Mouse (Mus musculus) skeletal muscle tissue, adult 2 months (tissue): ENCODE results near the gene Zmynd10.

ENCODE experiments used
- DNase-seq: peaks from one replicate; pipeline ENCODE4 v3.0.0-alpha.2; 2012; ENCODE audit warnings: low read depth, low spot score

Gene Zmynd10

DNA sequence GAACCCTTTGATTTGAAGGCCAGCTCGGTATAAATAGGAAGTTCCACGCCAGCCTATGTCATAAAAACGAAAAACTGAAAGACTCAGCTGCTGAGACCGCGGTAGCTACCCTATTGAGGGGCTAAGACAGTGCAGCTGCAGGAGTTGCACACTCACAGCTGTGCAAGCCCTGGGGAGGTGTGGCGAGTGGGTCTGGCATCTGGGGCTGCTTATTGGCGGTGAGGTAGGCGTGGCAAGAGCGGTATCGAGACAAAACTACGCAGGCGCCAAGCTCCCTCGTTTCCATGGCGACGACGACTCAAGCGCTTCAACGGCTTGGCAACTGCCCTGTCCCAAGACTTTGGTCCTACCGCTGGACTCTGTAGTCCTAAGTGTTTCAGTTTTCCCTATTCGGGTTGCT lies at the start of gene Zmynd10:
TSS of gene Zmynd10 (plus strand) at position 273 of the 400 bp plus-strand sequence.
- peak; percentile 85 for DNase-seq

DNA sequence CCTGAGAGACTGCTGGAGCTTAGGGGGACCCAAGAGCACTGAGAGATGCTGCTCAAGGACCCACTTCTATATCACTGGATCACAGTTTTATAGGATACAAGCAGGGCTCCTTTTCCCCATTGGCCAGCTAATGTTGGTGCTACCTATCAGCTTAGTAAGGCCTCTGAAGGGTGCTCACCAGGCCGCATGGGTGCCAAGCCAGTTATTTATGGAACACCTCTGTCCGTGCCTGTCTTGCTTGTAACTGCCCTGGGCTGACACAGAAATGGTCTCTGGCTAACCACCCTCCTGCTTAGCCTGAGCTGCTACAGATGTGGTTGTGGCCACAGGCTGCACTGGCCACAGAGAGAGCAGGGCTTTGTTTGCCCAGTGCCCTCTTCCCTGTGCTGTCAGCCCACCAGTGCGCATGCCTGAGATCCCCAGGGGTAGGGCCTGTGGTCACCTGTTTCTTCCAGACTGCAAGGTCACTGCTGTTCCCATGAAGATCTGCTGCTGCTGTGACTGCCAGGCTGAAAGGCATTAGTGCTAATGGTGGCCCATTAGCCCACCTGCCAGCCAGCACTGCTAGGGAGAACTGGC lies 46.3 kb upstream of the Zmynd10 start:
- DNase-seq = peak; percentile 64

DNA sequence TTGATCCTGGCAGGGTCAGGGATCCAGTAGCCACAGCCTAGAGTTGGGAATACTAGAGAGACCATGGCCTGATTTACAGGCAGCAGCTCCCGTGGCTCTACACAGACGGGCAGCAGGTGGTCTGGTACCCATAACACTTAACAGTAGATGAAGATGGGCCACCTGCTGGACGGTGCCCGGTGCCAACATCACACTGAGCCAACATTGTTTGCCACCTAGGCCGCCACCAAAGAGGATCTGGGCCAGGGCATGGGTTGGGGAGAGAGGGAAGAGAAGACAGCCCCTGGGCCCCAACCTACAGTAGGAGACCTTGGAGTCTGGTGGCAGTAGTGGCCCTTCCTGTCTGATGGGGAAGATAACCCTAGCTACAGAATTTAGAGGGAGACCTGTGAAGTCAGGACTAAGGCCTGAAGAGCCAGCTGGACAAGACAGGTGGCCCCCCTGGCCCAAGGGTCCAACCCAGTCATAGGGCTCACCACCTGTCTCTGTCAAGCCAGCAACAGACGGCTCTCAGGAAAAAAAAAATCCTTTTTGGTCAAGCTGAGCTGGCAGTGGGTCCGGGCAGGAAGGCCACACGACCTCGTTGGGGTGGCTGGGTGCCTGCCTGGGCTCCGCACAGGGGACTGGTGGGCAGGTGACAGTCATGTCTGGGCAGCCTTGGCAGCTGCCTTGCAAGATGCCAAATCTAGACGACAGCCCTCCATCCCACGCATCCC lies 44.8 kb upstream of the Zmynd10 start:
- no peak for DNase-seq

DNA sequence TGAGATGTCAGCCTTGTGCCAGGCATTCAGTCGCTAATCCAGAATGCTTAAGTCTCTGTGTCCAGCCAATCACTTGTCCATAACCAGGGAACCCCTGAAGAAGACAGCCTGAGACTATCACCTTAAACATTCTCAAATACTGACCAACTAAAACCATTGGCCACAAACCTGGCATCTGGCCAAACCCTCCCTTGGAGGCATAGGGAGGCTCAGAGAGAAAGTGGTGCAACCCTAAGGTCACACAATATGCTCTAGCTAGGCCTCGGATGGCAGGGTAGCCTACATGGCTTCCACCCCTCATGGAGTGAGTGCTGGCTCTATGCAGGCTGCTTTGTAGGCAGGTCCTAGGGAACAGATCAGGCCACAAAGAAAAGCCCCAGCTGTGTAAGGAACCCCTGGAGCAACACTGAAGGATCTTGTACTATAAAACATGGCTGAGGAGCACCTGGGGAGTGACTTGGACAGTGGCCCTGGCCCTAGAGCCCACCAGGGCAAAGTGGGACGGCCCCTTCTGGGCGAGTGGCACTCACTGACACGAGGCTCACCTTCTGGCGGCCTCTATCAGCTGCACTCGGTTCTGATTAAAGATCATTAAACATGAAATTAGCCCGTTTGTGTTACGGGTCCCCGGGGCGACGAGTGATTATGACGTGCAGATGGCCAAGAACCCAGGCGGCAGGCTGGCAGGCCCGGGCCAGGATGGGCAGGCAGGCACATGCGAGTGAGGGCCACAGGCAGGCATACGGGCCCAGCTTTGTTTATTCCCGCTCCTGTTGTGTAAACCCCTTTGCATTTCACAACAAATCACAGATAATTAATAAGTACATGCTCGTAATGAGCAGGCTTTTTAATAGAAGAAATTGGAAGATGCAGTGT lies 42.2 kb upstream of the Zmynd10 start:
- no peak for DNase-seq

DNA sequence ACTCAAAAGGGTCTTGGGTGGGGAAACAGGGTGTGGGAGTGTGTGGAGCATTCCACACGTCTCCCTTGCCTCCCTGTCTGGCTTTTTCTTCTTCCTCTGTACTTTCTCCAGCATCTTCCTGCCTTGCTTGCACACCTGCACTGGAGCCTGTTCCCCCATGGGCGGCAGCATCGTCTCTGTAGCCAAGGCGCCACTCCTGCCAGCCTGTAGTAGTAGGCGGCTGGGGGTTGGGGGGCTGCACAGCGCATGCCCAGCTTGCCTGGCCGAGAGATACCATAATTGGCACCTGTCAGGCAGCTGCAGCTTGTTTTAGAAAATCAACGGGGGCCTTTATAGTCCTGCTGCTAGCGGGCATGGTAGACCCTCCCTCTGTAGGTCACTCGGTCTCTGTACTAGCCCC lies 38.8 kb upstream of the Zmynd10 start:
- no peak for DNase-seq

DNA sequence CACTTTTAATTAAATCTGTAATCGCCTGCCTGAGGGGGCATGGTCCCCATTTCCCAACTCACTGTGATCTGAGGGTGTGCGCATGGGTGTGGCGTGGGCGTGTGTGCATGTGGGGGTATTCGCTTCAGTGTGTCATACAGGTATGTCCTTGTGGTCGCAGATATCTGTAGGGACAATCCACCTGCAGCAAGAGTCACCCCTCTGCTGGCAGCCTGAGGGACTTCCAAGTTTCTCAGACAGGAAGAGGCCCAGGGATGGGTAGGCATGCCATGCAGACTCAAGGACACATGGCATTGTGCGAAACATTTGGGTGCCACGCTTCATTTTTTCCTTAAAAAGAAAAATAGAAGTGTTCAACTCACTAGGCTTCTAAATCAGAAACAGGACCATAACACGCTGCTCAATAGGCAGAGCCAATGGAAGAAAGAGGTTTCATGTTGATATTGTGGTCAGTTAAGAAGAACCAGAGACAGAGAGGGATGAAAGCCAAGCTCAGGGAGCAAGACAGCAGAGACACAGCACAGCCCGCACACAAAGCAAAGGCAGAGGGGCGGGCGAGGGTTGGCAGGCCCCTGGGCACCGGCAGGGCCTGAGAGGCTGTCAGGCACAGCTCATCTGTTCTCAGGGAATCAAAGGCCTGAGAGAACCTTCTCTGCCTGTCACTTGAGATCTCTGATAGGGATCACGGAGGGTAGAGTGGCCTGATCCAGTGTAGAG lies 36.6 kb upstream of the Zmynd10 start:
- no peak for DNase-seq

DNA sequence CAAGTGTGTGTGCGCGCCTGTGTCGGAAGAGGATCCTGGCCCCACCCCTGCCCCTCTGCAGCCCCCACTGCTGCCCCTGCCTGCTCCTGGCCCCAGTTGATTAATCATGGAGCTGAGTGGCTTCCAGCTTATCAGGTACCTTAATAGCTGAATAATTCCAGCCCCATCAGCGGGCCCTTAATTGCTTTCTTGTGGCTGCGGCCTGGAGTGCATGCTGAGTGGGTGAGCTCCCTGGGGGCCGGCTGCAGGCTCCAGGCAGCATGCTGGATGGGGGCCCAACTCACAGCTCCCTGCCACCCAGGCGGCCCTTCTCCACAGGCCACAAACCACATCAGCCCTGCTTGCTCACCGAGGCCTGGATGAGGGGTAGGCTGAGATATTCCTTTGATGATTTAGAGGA lies 35.7 kb upstream of the Zmynd10 start:
- DNase-seq = no peak

DNA sequence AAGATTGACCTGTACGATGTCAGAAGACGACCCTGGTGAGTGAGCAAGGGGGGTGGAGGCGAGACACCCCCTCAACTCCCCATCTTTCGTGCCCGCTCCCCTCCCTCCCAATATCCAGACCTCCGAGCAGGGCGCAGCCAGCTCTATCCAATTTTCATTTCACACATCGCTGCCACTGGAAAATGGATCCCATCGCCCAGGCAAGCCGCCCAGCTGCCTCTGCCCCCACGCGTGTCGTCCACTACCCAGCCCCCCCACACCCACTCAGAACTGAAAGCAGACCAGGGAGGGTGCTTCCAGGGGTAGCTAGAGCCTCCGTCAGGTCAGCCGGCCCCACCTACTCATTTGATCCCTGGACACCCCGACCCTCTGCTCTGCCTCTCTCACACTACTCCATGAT lies 34.8 kb upstream of the Zmynd10 start:
- no peak for DNase-seq

DNA sequence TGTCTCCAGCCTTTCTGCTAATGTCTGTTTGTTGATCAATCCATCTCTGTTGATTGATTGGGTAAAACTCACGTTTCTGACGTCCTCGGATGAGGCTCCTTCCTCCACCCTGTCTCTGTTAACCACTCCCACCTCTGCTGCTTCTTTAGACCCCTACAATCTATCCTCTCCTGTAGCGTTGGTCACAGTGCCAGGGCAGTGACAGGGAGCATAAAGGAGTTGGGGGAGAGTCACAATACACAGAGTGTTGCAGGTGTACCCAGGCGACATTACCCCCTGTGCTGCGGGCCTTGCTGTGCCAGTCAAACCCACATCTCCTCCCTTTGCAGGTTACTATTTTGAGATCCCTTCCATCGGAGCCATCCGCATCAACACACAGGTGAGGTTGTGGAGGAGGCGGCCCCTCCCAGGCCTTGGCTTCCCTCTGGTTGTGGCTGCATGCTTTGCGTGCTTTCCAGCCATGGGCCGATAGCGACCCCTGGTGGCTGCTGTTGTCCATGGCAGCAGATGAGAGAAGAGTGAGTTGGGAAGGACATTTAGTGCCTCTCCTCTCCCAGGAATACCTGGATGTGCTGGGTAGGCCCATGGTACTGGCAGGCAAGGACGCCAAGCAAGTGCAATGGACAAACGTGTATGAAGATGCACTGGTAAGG lies 32.7 kb upstream of the Zmynd10 start:
- DNase-seq = peak; percentile 57

DNA sequence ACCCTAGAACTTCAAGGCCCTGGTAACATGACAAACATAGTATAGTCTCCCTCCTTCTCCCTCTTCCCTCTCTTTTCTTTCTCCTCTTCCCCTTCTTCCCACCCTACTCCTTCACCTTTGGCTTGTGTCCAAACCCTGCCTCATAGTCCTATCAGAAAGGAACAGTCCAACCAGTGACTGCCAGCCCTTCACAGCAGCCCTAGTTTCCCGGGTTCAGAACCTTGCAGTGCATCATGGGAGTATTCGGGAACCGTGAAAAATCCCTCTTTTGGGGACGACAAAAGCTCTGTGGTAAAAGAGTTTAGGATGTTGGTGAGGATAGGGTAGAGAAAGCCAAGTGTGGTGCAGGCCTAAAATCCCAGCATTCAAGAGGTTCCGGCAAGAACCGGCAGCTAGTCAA lies 26.8 kb upstream of the Zmynd10 start:
- DNase-seq = no peak

DNA sequence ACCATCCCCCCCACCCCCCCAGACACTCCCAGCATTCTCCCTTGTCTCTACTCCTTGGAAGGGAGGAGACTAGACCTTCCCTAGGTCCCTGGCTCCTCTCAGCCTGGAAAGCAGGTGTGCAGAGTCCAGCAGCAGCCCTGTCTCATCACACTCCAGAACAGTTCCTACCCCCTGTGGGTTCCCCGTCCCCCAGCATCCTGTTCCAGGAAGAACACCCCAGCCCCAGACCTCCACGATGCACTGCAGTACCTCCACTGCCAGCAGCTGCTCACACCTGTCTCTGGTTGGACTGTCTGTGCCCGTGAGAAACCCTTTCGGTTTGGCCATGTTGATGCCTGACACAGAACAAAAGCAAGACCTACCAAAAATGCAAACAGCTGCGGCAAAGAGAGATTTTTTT lies 25.9 kb upstream of the Zmynd10 start:
- DNase-seq = no peak

DNA sequence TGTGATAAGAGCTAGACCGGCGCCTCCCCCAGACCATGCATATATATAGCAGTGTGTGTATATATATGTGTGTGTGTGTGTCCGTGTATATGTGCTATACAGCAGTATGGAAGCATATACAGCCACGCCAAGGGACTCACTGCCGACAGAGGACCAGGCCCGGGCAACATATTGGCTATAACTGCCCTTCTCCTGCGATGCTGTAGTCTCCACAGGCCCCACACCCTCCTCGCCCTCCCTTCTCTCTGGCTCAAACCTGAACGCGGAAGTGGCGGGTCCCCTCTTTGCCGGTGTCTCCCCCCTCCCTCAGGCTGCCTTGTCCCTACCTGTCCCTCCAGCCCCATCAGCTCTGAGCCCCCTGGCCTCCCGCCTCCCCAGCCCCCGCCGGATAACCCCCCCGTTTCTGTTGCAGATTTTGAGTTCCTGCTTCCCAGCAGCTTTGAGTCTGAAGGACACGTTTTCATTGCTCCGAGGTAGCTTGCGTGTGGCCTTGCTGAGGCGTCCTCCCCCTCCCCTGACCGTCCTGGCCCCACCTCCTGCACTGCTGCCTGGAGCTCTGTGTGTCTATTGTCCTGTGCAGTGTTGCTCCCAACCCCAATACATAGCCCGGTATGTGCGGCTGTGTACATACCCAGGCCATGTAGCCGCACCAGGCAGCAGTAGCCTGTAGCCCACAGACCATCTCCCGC lies 25.2 kb upstream of the Zmynd10 start:
- no peak for DNase-seq

DNA sequence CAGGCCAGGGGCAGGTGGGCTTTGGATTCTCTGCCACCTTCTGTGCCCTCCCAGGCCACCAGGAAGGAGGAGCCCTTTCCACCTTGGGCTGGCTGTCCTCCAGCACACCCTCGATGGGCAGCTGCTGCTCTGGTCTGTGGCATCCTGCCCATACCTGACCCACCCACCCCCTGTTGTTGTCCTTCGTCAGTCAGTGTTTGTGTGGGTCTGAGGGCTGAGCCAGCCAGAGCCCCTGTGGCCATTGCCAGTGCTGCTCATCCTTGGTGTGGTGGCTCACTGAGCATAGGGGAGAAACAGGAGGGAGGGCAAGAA lies 24.7 kb upstream of the Zmynd10 start:
- no peak for DNase-seq

DNA sequence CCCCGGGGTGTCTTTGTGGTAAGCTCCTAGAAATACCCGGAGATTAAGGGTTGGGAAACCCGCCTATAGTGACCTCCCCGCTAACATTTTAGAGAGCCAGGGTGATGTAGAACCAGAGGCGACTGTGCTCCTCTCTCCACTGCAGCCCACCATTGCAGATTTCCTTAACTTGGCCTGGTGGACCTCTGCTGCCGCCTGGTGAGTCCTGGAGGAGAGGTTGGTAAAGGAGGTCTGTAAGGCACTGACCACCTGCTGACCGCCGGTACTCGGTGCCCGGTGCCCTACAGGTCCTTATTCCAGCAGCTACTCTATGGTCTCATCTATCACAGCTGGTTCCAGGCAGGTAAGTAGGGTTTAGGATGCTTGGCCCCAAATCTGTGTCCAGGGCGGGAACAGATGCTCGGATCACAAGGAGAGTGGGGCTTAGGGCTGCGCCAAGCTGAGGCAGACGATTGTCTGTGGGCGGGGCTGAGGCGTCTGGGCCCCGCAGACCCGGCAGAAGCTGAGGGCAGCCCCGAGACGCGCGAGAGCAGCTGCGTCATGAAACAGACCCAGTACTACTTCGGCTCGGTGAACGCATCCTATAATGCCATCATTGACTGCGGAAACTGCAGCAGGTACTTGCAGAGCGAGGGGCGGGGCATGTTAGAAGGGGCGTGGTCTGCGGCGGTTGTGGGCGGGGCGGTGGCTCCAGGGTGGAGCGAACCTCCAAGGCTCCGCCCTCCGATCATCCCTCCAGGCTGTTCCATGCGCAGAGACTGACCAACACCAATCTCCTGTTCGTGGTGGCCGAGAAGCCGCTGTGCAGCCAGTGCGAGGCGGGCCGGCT lies 20.7 kb upstream of the Zmynd10 start:
- no peak for DNase-seq

DNA sequence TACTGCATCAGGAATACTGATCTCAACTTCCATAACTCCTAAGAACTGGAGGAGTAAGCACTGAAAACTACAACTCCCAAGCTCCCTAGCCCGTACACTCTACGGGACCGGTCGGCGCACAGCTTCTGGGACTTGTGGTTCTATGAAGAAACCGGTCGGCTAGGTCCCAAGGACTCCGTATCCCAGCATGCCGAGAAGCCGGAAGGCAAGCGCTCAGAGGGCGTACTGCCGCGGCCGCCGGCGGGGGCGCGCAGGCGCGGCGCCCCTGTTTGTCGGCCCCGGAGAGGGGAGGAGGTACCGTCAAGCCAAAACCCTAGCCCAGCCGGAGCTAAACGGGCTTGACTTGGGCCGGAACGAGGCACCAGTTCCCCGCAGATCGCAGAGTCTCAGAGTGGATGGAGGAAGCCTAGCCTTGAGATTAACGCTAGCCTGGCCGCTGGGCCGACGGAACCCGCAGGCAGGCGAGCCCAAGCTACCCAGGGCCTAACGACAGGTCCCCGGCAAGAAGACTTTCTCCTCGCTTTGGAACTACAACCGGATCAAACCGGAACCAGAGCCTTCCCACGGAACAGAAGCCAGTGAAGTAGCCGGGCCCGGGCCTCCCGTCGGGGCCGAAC lies 13.2 kb upstream of the Zmynd10 start, which contains the start of gene Tmem115:
TSS of gene Tmem115 (plus strand) at position 155 of the 617 bp plus-strand sequence.
- DNase-seq = peak; percentile 96

DNA sequence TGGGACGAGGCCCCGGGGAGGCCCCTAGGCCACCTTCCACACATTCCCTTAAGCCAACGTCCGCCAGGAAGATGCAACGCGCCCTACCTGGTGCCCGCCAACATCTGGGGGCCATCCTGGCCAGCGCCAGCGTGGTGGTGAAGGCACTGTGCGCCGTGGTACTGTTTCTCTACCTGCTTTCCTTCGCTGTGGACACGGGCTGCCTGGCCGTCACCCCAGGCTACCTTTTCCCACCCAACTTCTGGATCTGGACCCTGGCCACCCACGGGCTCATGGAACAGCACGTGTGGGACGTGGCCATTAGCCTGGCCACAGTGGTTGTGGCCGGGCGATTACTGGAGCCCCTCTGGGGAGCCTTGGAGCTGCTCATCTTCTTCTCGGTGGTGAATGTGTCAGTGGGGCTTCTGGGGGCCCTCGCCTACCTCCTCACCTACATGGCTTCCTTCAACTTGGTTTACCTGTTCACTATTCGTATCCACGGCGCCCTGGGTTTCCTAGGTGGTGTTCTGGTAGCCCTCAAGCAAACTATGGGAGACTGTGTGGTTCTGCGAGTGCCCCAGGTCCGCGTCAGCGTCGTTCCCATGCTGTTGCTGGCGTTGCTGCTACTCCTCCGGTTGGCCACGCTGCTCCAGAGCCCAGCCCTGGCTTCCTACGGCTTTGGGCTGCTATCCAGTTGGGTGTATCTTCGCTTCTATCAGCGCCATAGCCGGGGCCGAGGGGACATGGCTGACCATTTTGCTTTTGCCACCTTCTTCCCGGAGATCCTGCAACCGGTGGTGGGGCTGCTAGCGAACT lies 12.5 kb upstream of the Zmynd10 start:
- no peak for DNase-seq

DNA sequence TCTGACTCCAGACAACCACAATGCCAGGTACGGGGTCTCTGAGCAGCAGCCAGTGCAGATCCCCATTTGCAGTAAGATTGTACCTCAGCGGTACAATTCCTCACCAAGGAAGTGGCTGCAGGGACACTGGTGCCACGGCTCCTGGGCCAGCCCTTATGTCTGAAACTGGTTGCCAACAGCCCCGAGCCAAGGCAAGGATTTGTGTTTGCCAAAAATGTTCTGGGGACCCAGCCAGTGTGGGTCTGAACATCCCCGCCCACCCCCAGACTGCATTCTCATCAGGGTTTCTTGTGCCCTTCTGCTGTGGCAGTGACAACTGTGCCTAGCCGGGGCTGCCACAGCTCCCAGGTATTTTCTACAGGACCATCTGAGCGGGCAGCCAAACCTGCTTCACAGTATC lies 8.9 kb upstream of the Zmynd10 start:
- no peak for DNase-seq

DNA sequence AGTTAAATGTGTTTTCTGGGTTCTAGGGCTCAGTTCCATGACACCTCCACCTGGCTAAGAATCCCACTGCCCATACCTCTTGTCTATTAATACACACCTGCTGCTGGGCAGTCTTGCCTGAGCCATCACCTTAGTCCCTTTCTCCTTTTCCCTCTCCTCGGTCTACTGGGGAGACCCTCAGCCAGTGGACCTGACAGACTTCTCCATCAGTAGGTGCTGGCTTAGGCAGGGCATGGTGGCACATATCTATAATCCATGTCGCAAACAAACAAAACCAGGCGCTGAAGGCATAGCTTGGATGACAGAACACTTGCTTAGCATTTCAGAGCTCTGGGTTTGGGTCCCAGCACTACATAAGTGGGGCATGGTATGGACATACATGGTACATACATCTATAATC lies 8.4 kb upstream of the Zmynd10 start:
- DNase-seq = no peak

DNA sequence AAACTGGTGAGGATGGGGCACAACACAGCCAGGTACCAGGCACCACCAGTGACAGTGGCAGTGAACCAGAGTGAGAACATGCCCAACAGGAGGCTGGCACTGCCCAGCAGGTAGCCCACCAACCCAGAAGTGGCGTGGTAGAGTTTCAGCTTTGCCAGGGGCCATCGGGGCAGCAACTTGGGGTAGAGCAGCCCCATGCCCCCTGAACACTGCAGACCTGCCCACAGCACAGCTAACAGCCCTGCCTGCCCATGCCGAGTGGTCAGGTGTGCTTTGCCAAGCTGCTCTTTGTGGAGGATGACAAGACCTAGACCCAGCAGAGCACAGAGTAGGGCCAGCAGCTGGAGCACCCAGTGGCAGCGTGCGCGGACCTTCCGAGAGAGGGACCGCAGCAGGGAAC lies 7.2 kb upstream of the Zmynd10 start:
- DNase-seq = no peak
